Mouse (Mus musculus): Measurements from ENCODE around the gene Wnt4. TPM values are rescaled to one million over a fixed set of nuclear protein-coding genes. Genes with fewer than 3 reads are reported as not detected.

Wnt4 gene
- 1 to 10 TPM; 8.9 to 9.9 (median 9.5) TPM for total RNA-seq (2022)

GRCm38 (mm10) chr4:137277166-137277513 lies at the start of gene Wnt4:
Gene Wnt4 (plus strand): TSS chr4:137277489.
- DNase-seq (ENCODE audit: low spot score in 2 of 2), result no peak

- no peak for DNase-seq (ENCODE audit: low spot score in 2 of 2)
These were observed 48.6 kb upstream of the Wnt4 start for GRCm38 (mm10) chr4:137228566-137229115.

DNA sequence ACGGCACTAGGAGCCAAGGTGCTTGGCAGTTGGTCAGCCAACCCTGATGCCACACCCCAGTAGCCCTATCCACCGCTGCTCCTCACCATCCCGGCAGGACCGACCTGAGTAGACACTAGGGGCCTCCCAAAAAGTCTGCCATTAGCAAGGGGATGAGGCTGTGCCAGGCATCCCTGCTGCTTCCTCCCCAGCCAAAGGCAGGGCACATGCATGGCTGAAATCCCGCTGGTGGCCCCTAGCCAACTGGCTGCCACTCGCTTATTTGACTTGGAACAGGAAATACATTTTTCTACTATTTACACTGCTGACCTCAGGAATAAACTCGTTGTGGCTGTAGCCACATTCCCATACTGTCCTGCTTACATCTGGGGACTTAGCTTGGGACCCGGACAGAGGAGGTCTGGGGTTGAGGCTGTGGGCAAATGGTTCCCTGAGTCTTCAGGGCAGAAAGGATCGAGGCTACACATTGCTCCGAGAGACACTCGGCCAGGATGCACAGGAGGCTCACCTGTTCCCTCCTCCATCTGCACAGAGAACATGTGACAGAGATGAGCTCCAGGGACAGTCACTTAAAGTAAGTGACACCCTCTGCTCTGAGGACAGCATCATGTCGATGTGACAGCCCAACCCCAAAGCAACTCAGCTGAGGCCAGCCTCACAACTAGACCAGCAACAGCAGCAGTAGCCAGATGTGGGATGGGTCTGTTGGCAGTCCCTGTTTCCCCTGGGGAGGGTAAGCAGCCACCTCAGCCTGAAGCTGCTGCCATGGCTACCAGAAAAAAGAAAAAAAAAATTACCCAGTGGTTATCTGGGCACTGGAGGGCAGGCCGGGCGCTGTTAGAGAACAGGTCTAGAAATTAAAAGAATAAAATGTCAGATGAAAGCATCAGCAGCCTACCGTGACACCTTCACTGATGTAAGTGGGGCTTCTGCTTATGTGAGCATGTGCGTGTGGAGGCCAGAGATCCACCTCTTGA lies 45.5 kb upstream of the Wnt4 start:
- DNase-seq (ENCODE audit: low spot score in 2 of 2), result no peak

- DNase-seq (ENCODE audit: low spot score in 2 of 2), result no peak
These were observed 43.7 kb upstream of the Wnt4 start for GRCm38 (mm10) chr4:137233632-137234031.

DNA sequence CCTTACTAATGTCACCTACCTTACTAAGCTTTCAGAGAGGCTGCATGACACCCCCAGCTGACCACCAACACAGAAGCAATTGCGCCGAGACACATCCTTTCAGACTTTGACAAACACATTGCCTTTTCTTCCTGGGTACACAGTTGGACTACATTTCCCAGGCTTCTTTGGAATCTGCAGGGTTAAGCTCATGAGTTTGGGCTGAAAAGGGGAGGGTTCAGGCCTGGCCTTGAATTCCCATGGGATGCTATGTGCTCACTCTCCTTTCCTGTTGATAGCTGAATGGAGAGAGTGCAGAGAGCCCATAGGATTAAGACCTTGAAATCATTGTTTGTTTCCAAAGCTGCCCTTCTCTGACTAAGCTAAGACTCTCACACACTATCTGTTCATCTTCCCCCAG lies 42.8 kb upstream of the Wnt4 start:
- no peak for DNase-seq (ENCODE audit: low spot score in 2 of 2)

DNA sequence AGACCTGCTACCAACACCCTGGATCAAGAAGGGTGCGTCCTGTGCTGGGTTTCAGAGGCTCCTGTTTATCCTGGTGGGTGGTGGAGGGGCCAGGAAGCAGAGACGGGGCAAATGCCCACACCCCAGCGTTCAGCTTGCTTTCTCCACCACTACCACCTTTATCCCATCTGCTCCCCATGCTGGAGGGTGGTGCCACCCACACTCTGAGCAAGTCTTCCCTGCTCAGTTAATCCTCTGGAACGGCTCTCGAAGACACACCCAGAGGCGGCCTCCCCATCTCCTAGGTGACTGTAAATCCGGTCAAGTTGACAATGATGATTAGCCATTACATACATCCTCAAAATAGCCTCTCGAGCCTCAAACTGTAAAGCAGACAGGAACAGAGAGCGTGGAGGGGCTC lies 41.9 kb upstream of the Wnt4 start:
- peak in 1 of 2 experiments; percentile 47 for DNase-seq (ENCODE audit: low spot score in 2 of 2)

GRCm38 (mm10) chr4:137244883-137245282 lies 32.4 kb upstream of the Wnt4 start:
- no peak for DNase-seq (ENCODE audit: low spot score in 2 of 2)

DNA sequence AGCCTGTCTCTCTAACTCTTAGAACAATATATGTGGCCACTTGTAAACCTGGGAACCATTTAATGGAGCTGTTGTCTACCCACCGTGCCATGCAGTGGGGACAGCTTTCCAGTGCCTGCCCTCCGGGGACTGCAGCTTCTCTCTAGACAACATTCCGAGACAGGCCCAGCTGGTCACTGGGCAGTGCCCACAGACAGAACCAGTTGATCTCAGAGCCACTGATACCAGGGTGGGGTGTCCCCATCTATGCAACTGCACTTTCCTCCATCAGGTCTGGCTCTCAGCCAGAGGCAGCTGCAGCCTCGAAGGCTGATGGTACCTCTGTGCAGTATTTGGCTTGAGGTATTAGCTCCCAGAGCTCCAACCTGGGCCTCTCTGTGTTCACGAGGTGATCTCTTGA lies 27.0 kb upstream of the Wnt4 start:
- no peak for DNase-seq (ENCODE audit: low spot score in 2 of 2)

DNA sequence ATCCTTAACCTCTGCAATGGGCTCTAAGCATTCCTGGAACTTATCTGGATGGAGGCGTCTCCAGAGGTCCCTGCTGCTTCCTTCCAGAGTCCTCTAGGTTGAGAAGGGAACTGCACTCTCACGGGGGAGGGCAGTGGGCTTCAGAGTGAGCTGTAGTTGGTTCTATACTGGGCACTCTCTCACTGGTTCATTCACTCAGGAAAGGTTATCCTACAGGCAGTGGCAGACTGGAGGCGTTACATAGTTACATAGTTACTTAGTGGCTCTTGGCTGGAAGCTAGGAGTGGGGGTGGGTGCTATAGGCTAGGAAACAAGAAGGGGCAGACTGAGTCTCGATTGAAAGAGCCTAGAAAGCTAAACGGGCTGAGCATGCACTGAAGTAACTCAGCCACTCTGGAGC lies 26.4 kb upstream of the Wnt4 start:
- DNase-seq (ENCODE audit: low spot score in 2 of 2), result peak in 1 of 2 experiments; percentile 67

DNA sequence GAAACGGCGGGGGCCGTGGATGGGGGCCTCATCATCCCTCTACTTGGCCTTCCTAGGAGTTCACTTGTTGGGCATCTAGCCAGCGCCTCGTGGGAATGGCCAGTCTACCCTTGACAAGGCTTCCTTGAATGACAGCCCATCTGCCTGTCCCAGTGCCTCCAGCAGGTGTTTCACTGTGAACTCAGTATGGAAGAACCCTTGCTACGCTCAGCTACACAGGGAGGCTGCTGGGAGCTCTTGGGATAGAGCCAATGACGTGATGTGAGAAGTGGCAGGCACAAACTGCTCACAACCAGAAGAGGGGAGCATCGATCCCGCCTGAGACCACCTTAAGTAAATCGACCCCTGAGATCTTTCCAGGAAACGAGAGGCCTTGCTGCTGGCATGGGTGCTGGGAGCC lies 23.7 kb upstream of the Wnt4 start:
- no peak for DNase-seq (ENCODE audit: low spot score in 2 of 2)

DNA sequence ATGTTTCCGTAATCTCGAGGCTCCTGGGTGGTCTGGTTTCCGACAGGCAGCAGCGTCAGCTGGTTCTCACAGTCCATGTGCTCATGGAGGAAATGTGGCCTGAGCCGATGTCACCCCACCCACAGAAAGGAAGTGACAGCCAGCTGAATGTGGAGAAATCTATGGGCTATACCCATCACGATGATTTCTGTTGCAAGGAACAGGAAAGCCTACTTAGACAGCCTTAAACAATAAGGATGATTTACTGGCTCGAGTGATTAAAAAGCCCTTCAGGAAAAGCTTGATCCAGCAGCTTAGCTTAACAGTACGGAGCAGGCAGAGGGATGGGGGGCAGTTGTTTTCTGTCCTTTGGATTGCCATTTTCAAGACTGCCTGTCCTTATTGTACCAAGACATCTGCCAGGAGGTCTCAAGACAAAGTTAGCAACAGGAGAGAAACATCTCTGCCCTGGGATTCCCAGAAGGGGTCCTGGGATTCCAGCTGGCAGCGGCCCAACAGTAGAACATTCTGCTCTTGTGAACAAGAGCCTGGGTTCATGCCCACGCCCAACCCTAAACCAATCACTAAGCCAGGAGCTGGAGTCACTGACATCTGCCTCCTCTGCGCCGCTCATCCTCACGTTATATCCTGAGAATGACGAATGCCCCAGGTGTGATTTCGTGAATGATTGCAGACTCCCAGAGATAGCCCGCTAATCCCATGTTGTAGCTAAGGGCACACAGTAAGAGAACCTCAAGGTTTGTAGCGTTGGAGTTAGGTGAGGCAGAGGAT lies 22.9 kb upstream of the Wnt4 start:
- no peak for DNase-seq (ENCODE audit: low spot score in 2 of 2)

DNA sequence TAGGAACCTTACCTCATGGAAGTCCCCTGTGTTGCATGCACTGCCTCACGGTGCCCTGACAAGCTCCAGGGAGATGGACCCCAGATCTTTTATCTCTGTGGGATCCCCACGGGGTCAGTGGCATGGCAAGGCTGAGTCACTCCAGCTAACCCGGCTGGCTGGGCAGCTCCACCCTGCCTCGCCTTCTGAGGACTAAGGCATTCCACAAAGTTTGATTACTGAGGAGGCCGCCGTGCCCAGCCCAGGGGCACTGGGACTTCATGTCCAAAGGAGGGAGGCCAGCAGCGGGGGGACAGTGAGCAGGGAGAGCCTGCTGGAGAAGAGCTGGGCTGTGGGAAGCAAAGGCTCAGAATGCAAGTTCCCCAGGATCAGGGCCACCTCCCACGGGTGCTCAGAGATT lies 21.7 kb upstream of the Wnt4 start:
- DNase-seq (ENCODE audit: low spot score in 2 of 2), result no peak

DNA sequence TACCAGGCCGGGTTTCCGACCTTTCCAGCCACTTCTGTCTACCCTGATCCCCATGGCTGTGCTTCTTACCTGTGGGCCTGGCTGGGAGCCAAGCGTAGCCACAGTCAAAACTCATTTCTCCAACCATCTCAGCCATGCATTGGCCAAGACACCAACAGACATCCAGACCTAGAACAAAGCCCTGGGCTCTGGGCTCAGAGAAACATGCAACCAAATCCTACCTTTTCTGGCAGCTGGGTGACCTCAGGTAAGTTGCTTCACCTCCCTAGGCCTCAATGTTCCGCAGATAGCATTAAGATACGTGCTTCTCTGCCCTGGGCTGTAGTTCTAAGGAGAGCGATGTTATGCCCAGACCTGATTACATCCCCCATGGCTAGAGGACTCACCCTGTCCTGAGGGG lies 15.5 kb upstream of the Wnt4 start:
- DNase-seq (ENCODE audit: low spot score in 2 of 2), result no peak

GRCm38 (mm10) chr4:137264066-137264465 lies 13.2 kb upstream of the Wnt4 start:
- no peak for DNase-seq (ENCODE audit: low spot score in 2 of 2)

GRCm38 (mm10) chr4:137265116-137265515 lies 12.2 kb upstream of the Wnt4 start:
- no peak for DNase-seq (ENCODE audit: low spot score in 2 of 2)

GRCm38 (mm10) chr4:137268541-137268940 lies 8.7 kb upstream of the Wnt4 start:
- no peak for DNase-seq (ENCODE audit: low spot score in 2 of 2)

- no peak for DNase-seq (ENCODE audit: low spot score in 2 of 2)
These were observed 5.4 kb upstream of the Wnt4 start for GRCm38 (mm10) chr4:137271856-137272255.

DNA sequence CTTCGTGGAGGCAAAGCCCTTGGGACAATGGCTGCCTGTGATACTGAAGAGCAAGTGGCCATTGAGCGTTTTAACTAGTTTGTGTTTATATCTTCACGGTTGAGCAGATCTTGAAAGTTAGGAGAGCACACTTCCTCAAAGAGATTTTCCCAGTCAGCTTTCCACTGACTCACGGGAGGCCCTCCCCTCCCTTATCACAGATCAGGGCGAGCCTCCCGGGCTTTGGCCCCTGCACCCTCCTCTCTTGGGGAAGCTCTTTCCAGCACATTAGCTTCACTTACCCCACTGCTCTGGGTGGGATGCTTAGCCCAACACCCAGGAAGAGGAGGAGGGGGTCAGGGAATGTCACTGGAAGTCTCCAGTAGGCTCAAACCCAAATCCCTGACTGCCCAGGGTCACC lies 3.0 kb upstream of the Wnt4 start:
- DNase-seq (ENCODE audit: low spot score in 2 of 2), result no peak

GRCm38 (mm10) chr4:137276443-137277165 lies 685 bp upstream of the Wnt4 start:
- DNase-seq (ENCODE audit: low spot score in 2 of 2), result no peak

GRCm38 (mm10) chr4:137277600-137278143 lies 383 bp downstream of the Wnt4 start:
- DNase-seq (ENCODE audit: low spot score in 2 of 2), result no peak

All from left cerebral cortex, adult 8-10 months (tissue).